Mouse (Mus musculus): ENCODE data around the gene Rps6. TPM values are rescaled to one million over a fixed set of nuclear protein-coding genes. Genes with fewer than 3 reads are reported as not detected.
A peak's percentile ranks its signal among the peaks of the same experiment; 100 is the strongest.

The Rps6 gene
- polyA plus RNA-seq, 1 experiment from 2014 or later = 518 TPM

GRCm38 (mm10) chr4:86879477-86879876 is 22.3 kb upstream of the Rps6 start:
- H3K36me3 ChIP-seq (replicated peaks) = no peaks in the 10 kb centered on the region
- H3K4me3 ChIP-seq (replicated peaks) = no peak overlapping the region
- peaks cover 5% of the 10 kb centered on the region; the same call in 1 of the 2 replicates for H3K4me1 ChIP-seq
- no peak for ATAC-seq (ENCODE audit: low FRiP score)
- H3K4me2 ChIP-seq = no peak overlapping the region
- peaks cover 17% of the 10 kb centered on the region for H3K27me3 ChIP-seq
- WGBS = 94% methylated on average over 2 of the region's 2 CpGs
- H3K9ac ChIP-seq = no peak overlapping the region
- peaks cover 3% of the 10 kb centered on the region; the same call in 1 of the 2 replicates for H3K9me3 ChIP-seq
- H3K27ac ChIP-seq = no peak overlapping the region

DNA sequence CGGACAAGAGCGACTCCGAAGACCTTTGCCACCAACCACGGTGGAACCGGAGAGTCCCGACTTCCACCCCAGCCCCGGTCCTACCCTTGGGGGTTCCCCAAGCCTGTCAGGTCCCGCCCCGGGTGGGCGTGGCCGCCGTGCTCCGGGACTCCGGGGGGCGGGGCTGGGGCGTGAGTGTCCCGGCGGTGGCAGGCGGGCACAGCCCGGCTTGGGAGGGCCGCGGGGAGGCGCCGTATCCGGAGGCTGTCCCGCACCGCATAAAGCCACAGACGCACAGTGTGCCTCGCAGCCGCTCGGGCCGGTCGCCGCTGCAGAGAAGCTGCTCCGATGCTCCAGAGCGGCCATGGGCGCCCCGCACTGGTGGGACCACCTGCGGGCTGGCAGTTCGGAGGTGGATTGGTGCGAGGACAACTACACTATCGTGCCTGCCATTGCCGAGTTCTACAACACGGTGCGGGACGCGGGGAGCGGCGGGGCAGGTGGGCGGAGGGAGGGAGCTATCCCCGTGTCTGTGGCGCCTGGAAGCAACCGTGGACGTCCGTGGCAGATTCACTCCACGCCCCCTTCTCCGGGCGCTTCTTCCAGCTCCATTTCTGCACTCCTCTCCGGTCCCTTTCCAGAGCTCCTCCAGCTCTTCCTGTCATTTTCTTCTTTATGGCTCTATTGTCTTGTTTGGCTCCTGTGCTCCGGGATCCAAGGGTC is 17.1 kb upstream of the Rps6 start, which contains the start of gene Acer2:
Gene Acer2 (plus strand): TSS at position 251 of the 702 bp plus-strand sequence.
- H3K27me3 ChIP-seq = peaks cover 34% of the 10 kb centered on the region
- H3K9ac ChIP-seq = peak within 1 kb of the TSS; percentile 73
- H3K36me3 ChIP-seq (replicated peaks) = no peaks in the 10 kb centered on the region
- H3K4me1 ChIP-seq = peaks cover 8% of the 10 kb centered on the region; the same call in 1 of the 2 replicates
- H3K4me3 ChIP-seq (replicated peaks) = peak within 1 kb of the TSS; percentile 69
- no peak within 1 kb of the TSS for H3K27ac ChIP-seq
- no peaks in the 10 kb centered on the region for H3K9me3 ChIP-seq
- peak; percentile 94 for ATAC-seq (ENCODE audit: low FRiP score)
- H3K4me2 ChIP-seq = peak within 1 kb of the TSS; percentile 93
- under 1% methylated on average over 60 of the region's 60 CpGs for WGBS

GRCm38 (mm10) chr4:86873072-86873471 is 15.9 kb upstream of the Rps6 start:
- 62% methylated on average over 4 of the region's 4 CpGs for WGBS

DNA sequence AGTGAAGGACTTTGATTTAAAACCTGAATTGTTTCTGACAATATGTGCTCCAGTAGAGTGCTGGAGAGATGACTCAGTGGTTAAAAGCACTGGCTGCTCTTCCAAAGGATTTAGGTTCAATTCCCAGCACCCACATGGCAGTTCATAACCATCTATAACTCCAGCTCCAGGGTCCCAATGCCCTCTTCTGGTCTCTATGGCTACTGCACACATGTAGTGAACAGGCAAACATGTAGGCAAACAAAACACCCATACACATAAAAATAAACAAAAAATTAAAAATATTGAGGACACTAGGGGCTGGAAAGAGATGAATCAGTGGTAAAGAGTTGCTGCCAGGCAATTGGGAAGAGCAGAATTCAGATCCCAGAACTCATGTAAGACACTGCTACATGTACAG is 14.8 kb upstream of the Rps6 start:
- Histone ChIP-seq H3K4me3 (replicated peaks) (no peak overlapping the region), H3K9me3 (no peaks in the 10 kb centered on the region), H3K4me1 (peaks cover 8% of the 10 kb centered on the region; the same call in 1 of the 2 replicates), H3K9ac (no peak overlapping the region), H3K4me2 (no peak overlapping the region), H3K36me3 (replicated peaks) (no peaks in the 10 kb centered on the region), H3K27ac (no peak overlapping the region), H3K27me3 (peaks cover 34% of the 10 kb centered on the region)
- no peak for ATAC-seq (ENCODE audit: low FRiP score)

More at GRCm38 (mm10) chr4:86873072-86873471, 15.9 kb upstream of the Rps6 start:
- Histone ChIP-seq H3K4me3 (replicated peaks) (no peak overlapping the region), H3K27ac (no peak overlapping the region), H3K9ac (no peak overlapping the region), H3K9me3 (no peaks in the 10 kb centered on the region), H3K4me2 (no peak overlapping the region), H3K4me1 (peaks cover 8% of the 10 kb centered on the region; the same call in 1 of the 2 replicates), H3K36me3 (replicated peaks) (no peaks in the 10 kb centered on the region), H3K27me3 (peaks cover 34% of the 10 kb centered on the region)
- no peak for ATAC-seq (ENCODE audit: low FRiP score)

GRCm38 (mm10) chr4:86864087-86864486 is 6.9 kb upstream of the Rps6 start:
- no peaks in the 10 kb centered on the region for H3K9me3 ChIP-seq

GRCm38 (mm10) chr4:86858070-86858440 is 843 bp upstream of the Rps6 start:
- WGBS = 50% methylated on average over 12 of the region's 12 CpGs
- no peak for ATAC-seq (ENCODE audit: low FRiP score)
- peaks cover 17% of the 10 kb centered on the region for H3K4me1 ChIP-seq

More at GRCm38 (mm10) chr4:86864087-86864486, 6.9 kb upstream of the Rps6 start:
- H3K4me2 ChIP-seq = no peak overlapping the region
- H3K4me1 ChIP-seq = no peaks in the 10 kb centered on the region
- no peak for ATAC-seq (ENCODE audit: low FRiP score)
- H3K27ac ChIP-seq = no peak overlapping the region
- H3K27me3 ChIP-seq = no peaks in the 10 kb centered on the region
- H3K4me3 ChIP-seq (replicated peaks) = no peak overlapping the region
- no peaks in the 10 kb centered on the region for H3K36me3 ChIP-seq (replicated peaks)
- 88% methylated on average over 5 of the region's 5 CpGs for WGBS
- no peak overlapping the region for H3K9ac ChIP-seq

GRCm38 (mm10) chr4:86856304-86857112 is 704 bp downstream of the Rps6 start:
- WGBS = 2% methylated on average over 50 of the region's 50 CpGs
- Histone ChIP-seq H3K4me2 (peak overlapping the region; percentile 74), H3K9me3 (no peaks in the 10 kb centered on the region), H3K4me1 (peaks cover 17% of the 10 kb centered on the region), H3K27ac (peak overlapping the region; percentile 95), H3K36me3 (replicated peaks) (peaks cover 40% of the 10 kb centered on the region), H3K4me3 (replicated peaks) (peak overlapping the region; percentile 97), H3K9ac (peak overlapping the region; percentile 99), H3K27me3 (no peaks in the 10 kb centered on the region)
- no peak; the same call in 1 of the 2 replicates for ATAC-seq (ENCODE audit: low FRiP score)

More at GRCm38 (mm10) chr4:86858070-86858440, 843 bp upstream of the Rps6 start:
- Histone ChIP-seq H3K9me3 (no peaks in the 10 kb centered on the region), H3K4me2 (peak overlapping the region; percentile 82), H3K4me3 (replicated peaks) (peak overlapping the region; percentile 97), H3K27ac (peak overlapping the region; percentile 95; the same call in 1 of the 2 replicates), H3K36me3 (replicated peaks) (peaks cover 26% of the 10 kb centered on the region), H3K9ac (peak overlapping the region; percentile 70), H3K27me3 (no peaks in the 10 kb centered on the region)

DNA sequence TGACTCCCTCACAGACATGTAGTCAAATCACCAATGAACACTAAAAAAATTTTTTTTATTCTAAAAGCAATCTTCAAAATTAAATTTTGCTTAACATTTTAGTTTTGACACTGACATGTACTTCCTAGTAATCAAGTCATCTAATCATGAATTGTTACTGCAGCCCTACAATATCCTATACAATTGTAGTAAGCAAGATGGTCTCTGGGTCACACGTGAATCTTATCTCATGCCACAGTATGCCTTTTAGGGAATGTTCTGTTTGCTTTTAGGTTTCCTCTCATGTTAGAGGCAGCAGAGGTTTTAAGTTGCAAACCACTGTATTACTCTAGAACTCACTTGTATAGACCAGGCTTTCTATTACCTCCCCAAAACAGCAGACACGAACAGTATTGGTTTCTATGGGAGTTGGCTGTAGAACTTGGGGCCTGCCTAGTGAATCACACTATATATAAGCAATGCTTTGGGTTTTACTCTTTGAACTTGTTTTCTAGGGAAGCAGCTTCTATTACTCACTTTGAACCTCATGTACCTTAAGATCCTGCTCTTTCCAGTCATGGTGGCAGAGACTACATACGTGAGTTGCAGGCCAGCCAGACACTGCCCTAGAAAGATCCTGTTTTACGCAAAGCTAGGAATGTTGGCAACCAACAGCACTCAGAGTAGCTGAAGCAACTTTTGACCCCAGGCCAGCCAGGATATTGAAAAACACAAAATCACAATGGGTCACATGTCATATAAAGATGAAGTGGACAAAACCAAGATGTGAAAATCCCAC is 4.2 kb downstream of the Rps6 start:
- Histone ChIP-seq H3K4me1 (peaks cover 11% of the 10 kb centered on the region), H3K4me3 (replicated peaks) (no peak overlapping the region), H3K9ac (no peak overlapping the region), H3K27ac (no peak overlapping the region), H3K9me3 (no peaks in the 10 kb centered on the region), H3K36me3 (replicated peaks) (peaks cover 49% of the 10 kb centered on the region), H3K4me2 (no peak overlapping the region), H3K27me3 (no peaks in the 10 kb centered on the region)
- WGBS = 87% methylated on average over 4 of the region's 4 CpGs
- no peak for ATAC-seq (ENCODE audit: low FRiP score)

DNA sequence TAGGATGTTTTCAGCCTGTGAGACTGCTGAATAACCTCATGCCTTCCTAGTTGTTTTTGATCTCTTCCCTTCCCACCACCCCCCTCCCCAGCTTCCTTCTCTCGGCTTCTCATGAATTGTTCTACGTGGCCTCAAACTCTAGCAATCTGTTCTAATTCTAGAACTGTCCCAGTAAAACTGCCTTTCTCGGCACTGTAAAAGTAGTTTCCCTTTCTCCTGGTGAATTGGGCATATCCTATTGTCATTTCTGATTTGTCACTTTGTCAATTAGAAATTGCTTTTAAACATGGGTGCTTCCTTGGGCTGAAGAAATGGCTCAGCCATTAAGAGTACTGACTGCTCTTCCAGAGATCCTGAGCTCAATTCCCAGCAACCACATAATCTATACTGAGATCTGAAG is 5.2 kb downstream of the Rps6 start:
- no peak overlapping the region for H3K9ac ChIP-seq
- ATAC-seq (ENCODE audit: low FRiP score) = no peak
- no peaks in the 10 kb centered on the region for H3K9me3 ChIP-seq
- WGBS = 89% methylated on average over 3 of the region's 3 CpGs
- H3K4me2 ChIP-seq = no peak overlapping the region
- no peak overlapping the region for H3K4me3 ChIP-seq (replicated peaks)
- H3K27ac ChIP-seq = no peak overlapping the region
- peaks cover 8% of the 10 kb centered on the region for H3K4me1 ChIP-seq
- peaks cover 53% of the 10 kb centered on the region for H3K36me3 ChIP-seq (replicated peaks)
- no peaks in the 10 kb centered on the region for H3K27me3 ChIP-seq

DNA sequence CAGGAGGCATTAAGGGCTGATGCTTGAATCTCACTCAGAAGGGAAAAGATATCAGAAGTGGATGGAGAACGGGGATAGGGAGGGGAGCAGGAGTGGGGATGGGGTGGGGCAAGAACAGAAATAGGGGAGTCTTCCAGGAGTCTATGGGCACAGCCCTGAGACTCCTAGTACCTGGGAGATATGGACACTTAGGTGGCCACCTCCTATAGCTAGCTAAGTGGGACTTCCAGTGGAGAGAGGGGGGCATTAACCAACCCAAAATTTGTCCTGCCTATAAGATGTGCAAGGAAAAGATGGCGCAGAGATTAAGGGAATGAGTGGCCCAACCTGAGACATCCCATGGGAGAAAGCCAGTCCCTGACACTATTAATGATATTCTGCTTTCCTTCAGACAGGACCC is 5.9 kb downstream of the Rps6 start:
- ATAC-seq (ENCODE audit: low FRiP score) = no peak
- WGBS = 85% methylated on average over 2 of the region's 2 CpGs
- H3K36me3 ChIP-seq (replicated peaks) = peaks cover 57% of the 10 kb centered on the region

GRCm38 (mm10) chr4:86847246-86847645 is 10.0 kb downstream of the Rps6 start:
- ATAC-seq (ENCODE audit: low FRiP score) = no peak
- 96% methylated on average over 2 of the region's 2 CpGs for WGBS
- H3K4me3 ChIP-seq (replicated peaks) = no peak overlapping the region
- no peaks in the 10 kb centered on the region for H3K4me1 ChIP-seq
- no peak overlapping the region for H3K9ac ChIP-seq
- no peaks in the 10 kb centered on the region for H3K9me3 ChIP-seq
- no peak overlapping the region for H3K27ac ChIP-seq
- no peak overlapping the region for H3K4me2 ChIP-seq
- peaks cover 40% of the 10 kb centered on the region for H3K36me3 ChIP-seq (replicated peaks)
- H3K27me3 ChIP-seq = no peaks in the 10 kb centered on the region

More for the DNA sequence above, 5.9 kb downstream of the Rps6 start:
- Histone ChIP-seq H3K4me2 (no peak overlapping the region), H3K4me1 (peaks cover 8% of the 10 kb centered on the region), H3K9ac (no peak overlapping the region), H3K4me3 (replicated peaks) (no peak overlapping the region), H3K27me3 (no peaks in the 10 kb centered on the region), H3K27ac (no peak overlapping the region), H3K9me3 (no peaks in the 10 kb centered on the region)

- 97% methylated on average over 3 of the region's 3 CpGs for WGBS
- peaks cover 38% of the 10 kb centered on the region for H3K36me3 ChIP-seq (replicated peaks)
- H3K4me2 ChIP-seq = no peak overlapping the region
- no peak for ATAC-seq (ENCODE audit: low FRiP score)
- H3K4me1 ChIP-seq = no peaks in the 10 kb centered on the region
- H3K9me3 ChIP-seq = no peaks in the 10 kb centered on the region
- H3K27me3 ChIP-seq = no peaks in the 10 kb centered on the region
- H3K9ac ChIP-seq = no peak overlapping the region
- H3K4me3 ChIP-seq (replicated peaks) = no peak overlapping the region
- H3K27ac ChIP-seq = no peak overlapping the region
Measured at GRCm38 (mm10) chr4:86845384-86845783, 11.8 kb downstream of the Rps6 start.
